Mouse (Mus musculus) ES-Bruce4 (cell line): ENCODE data around the gene Htra3. TPM values are rescaled to one million over a fixed set of nuclear protein-coding genes. Genes with fewer than 3 reads are reported as not detected.

ENCODE experiments used
- H3K27ac ChIP-seq: 2 replicates; pipeline ENCODE4 v1.5.1; 2012; ENCODE audit warnings: low read length, inconsistent platforms; ENCODE audit not compliant: insufficient read depth
- H3K27me3 ChIP-seq: 2 replicates; pipeline ENCODE4 v1.6.1; 2012; ENCODE audit warnings: mild to moderate bottlenecking, low read length, inconsistent platforms; ENCODE audit not compliant: control insufficient read depth, poor library complexity, insufficient read depth, severe bottlenecking
- H3K36me3 ChIP-seq: 2 replicates; pipeline ENCODE4 v1.6.1; 2012; ENCODE audit warnings: inconsistent platforms, mild to moderate bottlenecking, low read length, moderate library complexity; ENCODE audit not compliant: control insufficient read depth, poor library complexity, insufficient read depth, severe bottlenecking
- H3K4me1 ChIP-seq: one replicate; pipeline ENCODE4 v1.8.1; 2011; ENCODE audit warnings: low read length; ENCODE audit not compliant: control insufficient read depth, insufficient read depth
- H3K4me3 ChIP-seq: 2 replicates; pipeline ENCODE4 v1.5.1; 2011; ENCODE audit warnings: low read depth, mild to moderate bottlenecking, low read length
- H3K9ac ChIP-seq: 2 replicates; pipeline ENCODE4 v1.6.1; 2012; ENCODE audit warnings: low read depth, mild to moderate bottlenecking, inconsistent platforms; ENCODE audit not compliant: poor library complexity, severe bottlenecking
- H3K9me3 ChIP-seq: replicated peaks from 2 replicates; pipeline ENCODE4 v1.6.1; 2012; ENCODE audit warnings: mild to moderate bottlenecking, low read length, inconsistent platforms; ENCODE audit not compliant: control insufficient read depth, poor library complexity, insufficient read depth, severe bottlenecking
- CTCF ChIP-seq: IDR thresholded peaks from one replicate; pipeline ENCODE4 v1.8.1; 2011; ENCODE audit warnings: low read depth, low read length
- EP300 ChIP-seq: IDR thresholded peaks from 2 replicates; pipeline ENCODE4 v1.6.1; 2011; ENCODE audit warnings: low read depth, low read length; ENCODE audit not compliant: insufficient read depth
- POLR2A ChIP-seq: IDR thresholded peaks from one replicate; pipeline ENCODE4 v1.8.1; 2011; ENCODE audit warnings: low read length; ENCODE audit not compliant: insufficient read depth
- polyA plus RNA-seq: library from polyadenylated mRNA; stranded (reverse); fragments of >200 nt; gene quantifications from 2 replicates; pipeline ENCODE4 v1.2.4, GENCODE M21; 2011; ENCODE audit warnings: low read depth; ENCODE audit not compliant: missing spikeins, insufficient read depth, insufficient read length

The Htra3 gene
- polyA plus RNA-seq, result 1.9 and 2.0 TPM in 2 replicates

DNA sequence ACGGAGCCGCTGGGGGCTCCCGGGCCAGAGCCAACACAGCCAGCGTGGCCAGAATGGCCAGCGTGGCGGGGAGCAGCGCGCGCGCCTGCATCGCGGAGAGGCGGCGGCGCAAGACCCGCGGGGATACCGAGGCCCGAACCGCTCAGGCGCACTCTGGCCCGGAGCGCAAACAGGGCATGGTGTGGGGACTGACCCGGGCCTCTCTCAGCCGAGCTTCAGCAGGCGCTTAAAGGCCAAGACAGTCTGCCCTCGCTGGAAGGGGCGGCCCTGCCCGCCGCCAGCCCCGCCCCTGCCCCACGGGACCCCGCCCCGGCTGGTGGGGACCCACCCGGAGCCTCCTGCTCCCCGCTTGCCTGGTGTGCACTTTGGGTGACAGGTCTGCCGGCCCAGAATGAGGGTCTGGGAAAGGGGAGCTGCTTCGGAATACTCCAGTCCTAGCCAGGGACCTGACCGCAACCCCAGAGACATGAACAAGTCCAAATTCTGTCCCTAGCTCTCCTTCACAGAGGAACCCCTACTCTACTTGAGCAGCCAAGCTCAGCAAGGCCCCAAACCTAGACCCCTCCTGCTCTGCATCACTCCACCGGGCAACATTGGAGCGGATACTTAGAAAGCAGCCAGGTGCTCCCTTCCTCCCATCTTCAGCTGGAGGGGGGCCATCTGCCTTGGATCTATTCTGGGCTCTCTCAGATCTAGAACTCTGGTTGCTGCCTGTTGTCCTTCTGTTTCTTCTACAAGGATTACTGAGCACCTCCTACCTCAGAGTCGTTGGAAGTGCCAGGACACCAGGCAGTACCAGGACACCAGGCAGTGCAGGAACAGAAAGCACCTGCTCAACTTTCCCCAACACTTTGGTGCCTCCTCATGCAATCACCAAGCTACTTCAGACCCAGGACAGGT, at the start of gene Htra3:
Gene Htra3 (minus strand): TSS at position 527 of the 900 bp plus-strand sequence.
- Histone ChIP-seq H3K4me3 (peak within 1 kb of the TSS; percentile 64), H3K27ac (no peak within 1 kb of the TSS), H3K4me1 (no peaks in the 10 kb centered on the region), H3K9me3 (no peaks in the 10 kb centered on the region), H3K27me3 (no peaks in the 10 kb centered on the region), H3K9ac (peak within 1 kb of the TSS; percentile 15; the same call in 1 of the 2 replicates), H3K36me3 (no peaks in the 10 kb centered on the region)
- TF ChIP-seq POLR2A (no peak), EP300 (no peak), CTCF (no peak)

GRCm38 (mm10) chr5:35728957-35729460, 49.4 kb upstream of the Htra3 start:
- H3K27ac ChIP-seq, result no peak overlapping the region
- H3K9ac ChIP-seq, result no peak overlapping the region

DNA sequence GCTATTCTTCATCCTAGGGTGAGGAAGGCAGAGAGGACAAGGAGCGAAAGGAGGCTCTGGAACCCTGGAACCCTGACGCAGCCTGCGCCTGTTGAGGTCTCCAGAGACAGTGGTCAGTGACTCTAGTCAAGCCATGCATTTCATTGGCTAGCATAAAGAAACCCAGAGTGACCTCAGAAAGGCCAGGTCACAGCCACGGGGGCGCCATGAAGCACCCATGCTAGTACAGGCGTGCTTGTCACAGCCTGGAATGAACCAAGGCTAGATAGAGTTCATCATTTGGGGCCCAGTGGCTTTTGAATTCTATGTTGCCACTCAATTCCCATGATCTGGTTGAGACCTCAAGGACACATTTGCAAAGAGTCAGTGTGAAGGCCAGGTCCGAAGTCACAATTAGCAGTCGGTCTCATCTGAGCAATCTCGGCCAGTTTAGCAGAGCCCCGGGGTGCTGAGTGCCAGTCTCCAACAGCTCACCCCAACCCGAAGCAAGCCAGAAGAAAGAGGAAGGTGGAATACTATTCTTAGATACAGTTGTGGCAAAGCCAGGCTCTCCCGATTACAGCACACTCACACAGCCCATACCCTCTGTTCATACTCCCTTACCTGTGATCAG, 48.9 kb upstream of the Htra3 start:
- peaks cover 5% of the 10 kb centered on the region for H3K4me1 ChIP-seq
- H3K9ac ChIP-seq, result no peak overlapping the region
- no peaks in the 10 kb centered on the region for H3K27me3 ChIP-seq
- no peak for TF ChIP-seq EP300
- no peak for TF ChIP-seq POLR2A
- TF ChIP-seq CTCF, result no peak
- H3K36me3 ChIP-seq, result no peaks in the 10 kb centered on the region
- no peaks in the 10 kb centered on the region for H3K9me3 ChIP-seq
- no peak overlapping the region; the same call in 1 of the 2 replicates for H3K4me3 ChIP-seq
- no peak overlapping the region for H3K27ac ChIP-seq

More at GRCm38 (mm10) chr5:35728957-35729460, 49.4 kb upstream of the Htra3 start:
- Histone ChIP-seq H3K4me1 (peaks cover 3% of the 10 kb centered on the region), H3K36me3 (no peaks in the 10 kb centered on the region), H3K9me3 (no peaks in the 10 kb centered on the region), H3K4me3 (no peak overlapping the region; the same call in 1 of the 2 replicates), H3K27me3 (no peaks in the 10 kb centered on the region)
- TF ChIP-seq CTCF (no peak), POLR2A (no peak), EP300 (no peak)

- Histone ChIP-seq H3K27ac (no peak overlapping the region), H3K9me3 (no peaks in the 10 kb centered on the region), H3K4me1 (peaks cover 7% of the 10 kb centered on the region), H3K27me3 (no peaks in the 10 kb centered on the region), H3K36me3 (no peaks in the 10 kb centered on the region), H3K9ac (no peak overlapping the region), H3K4me3 (no peak overlapping the region)
- TF ChIP-seq EP300 (no peak), POLR2A (no peak), CTCF (no peak)
Measured at GRCm38 (mm10) chr5:35727447-35727846, 47.9 kb upstream of the Htra3 start.

DNA sequence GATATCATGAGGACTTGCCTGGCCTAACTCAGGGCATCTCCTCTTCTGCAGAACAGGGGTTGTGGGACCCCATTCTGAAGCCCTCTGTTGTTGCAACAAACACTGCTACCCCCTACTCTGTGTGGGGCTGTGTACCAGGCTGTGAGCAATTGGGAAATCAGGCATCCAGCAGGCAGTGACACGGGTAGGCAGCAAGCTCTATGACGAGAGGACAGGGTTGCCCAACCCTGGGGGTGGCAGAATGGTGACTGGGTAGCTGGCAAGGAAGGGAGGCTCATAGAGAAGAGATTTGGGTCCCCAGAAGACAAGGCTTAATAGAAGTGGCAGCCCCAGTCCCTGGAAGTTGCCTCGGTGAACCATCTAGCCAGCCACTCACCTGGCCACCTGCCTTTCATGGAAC, 46.3 kb upstream of the Htra3 start:
- no peak overlapping the region for H3K4me3 ChIP-seq
- no peaks in the 10 kb centered on the region for H3K9me3 ChIP-seq
- H3K27me3 ChIP-seq, result no peaks in the 10 kb centered on the region
- H3K4me1 ChIP-seq, result peaks cover 10% of the 10 kb centered on the region
- H3K9ac ChIP-seq, result no peak overlapping the region
- H3K36me3 ChIP-seq, result no peaks in the 10 kb centered on the region
- TF ChIP-seq EP300 (no peak), CTCF (no peak), POLR2A (no peak)
- no peak overlapping the region for H3K27ac ChIP-seq
